Mouse (Mus musculus): ENCODE data around the gene Kctd12. TPM values are rescaled to one million over a fixed set of nuclear protein-coding genes. Genes with fewer than 3 reads are reported as not detected.
A peak's percentile ranks its signal among the peaks of the same experiment; 100 is the strongest.

The Kctd12 gene
- polyA plus RNA-seq, 1 experiment from 2014 or later, result 10.8 TPM

DNA sequence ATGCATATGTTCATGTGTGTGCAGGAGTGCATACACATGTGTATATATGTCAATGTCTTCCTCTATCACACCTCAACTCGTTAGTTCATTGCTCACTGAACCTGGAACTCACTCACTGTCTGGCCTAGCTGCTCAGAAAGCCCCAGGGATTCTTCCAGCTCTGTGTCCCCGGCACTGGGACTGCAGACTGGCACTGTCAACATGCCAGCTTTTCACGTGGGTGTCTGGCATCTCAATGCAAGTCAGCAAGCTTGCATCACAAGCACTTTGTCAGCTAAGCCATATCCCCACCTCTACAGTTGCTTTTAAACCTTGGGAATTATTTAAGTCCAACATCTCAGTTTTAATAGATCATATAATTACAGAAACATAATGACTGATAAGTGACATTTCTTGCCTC, 8.3 kb upstream of the Kctd12 start:
- no peak overlapping the region for H3K4me2 ChIP-seq (ENCODE audit: low read length)
- H3K4me1 ChIP-seq (ENCODE audit: control insufficient read depth, insufficient read depth, low read length), result no peaks in the 10 kb centered on the region
- no peak overlapping the region for H3K9ac ChIP-seq (ENCODE audit: low read length)
- no peak overlapping the region for H3K4me3 ChIP-seq (ENCODE audit: low read depth, low read length)
- H3K9me3 ChIP-seq (replicated peaks; ENCODE audit: control insufficient read depth, low read length), result no peaks in the 10 kb centered on the region
- ATAC-seq (peak; percentile 42; the same call in 1 of the 2 replicates), DNase-seq (ENCODE audit: low spot score) (peak; percentile 38)
- H3K36me3 ChIP-seq (ENCODE audit: control insufficient read depth, insufficient read depth, low read length), result no peaks in the 10 kb centered on the region
- no peak overlapping the region for H3K27ac ChIP-seq (ENCODE audit: low read depth, low read length)
- H3K27me3 ChIP-seq (replicated peaks; ENCODE audit: control insufficient read depth, insufficient read depth, low read length), result no peaks in the 10 kb centered on the region
- WGBS, result 34% methylated on average over 3 of the region's 3 CpGs

- H3K27ac ChIP-seq (ENCODE audit: low read depth, low read length), result no peak overlapping the region
- H3K4me2 ChIP-seq (ENCODE audit: low read length), result no peak overlapping the region
- no peaks in the 10 kb centered on the region for H3K9me3 ChIP-seq (replicated peaks; ENCODE audit: control insufficient read depth, low read length)
- no peak overlapping the region for H3K4me3 ChIP-seq (ENCODE audit: low read depth, low read length)
- no peaks in the 10 kb centered on the region for H3K4me1 ChIP-seq (ENCODE audit: control insufficient read depth, insufficient read depth, low read length)
- no peaks in the 10 kb centered on the region for H3K36me3 ChIP-seq (ENCODE audit: control insufficient read depth, insufficient read depth, low read length)
- ATAC-seq (no peak), DNase-seq (ENCODE audit: low spot score) (no peak)
- H3K27me3 ChIP-seq (replicated peaks; ENCODE audit: control insufficient read depth, insufficient read depth, low read length), result no peaks in the 10 kb centered on the region
- 81% methylated on average over 5 of the region's 5 CpGs for WGBS
- H3K9ac ChIP-seq (ENCODE audit: low read length), result no peak overlapping the region
Observed at GRCm38 (mm10) chr14:102989866-102990265, 7.4 kb upstream of the Kctd12 start.

- H3K9ac ChIP-seq (ENCODE audit: low read length), result no peak overlapping the region
- H3K36me3 ChIP-seq (ENCODE audit: control insufficient read depth, insufficient read depth, low read length), result no peaks in the 10 kb centered on the region
- no peak for ATAC-seq
- no peaks in the 10 kb centered on the region for H3K9me3 ChIP-seq (replicated peaks; ENCODE audit: control insufficient read depth, low read length)
- no peak overlapping the region for H3K4me2 ChIP-seq (ENCODE audit: low read length)
- H3K4me3 ChIP-seq (ENCODE audit: low read depth, low read length), result no peak overlapping the region
- no peaks in the 10 kb centered on the region for H3K4me1 ChIP-seq (ENCODE audit: control insufficient read depth, insufficient read depth, low read length)
- no peak for DNase-seq (ENCODE audit: low spot score)
- no peak overlapping the region for H3K27ac ChIP-seq (ENCODE audit: low read depth, low read length)
- no peaks in the 10 kb centered on the region for H3K27me3 ChIP-seq (replicated peaks; ENCODE audit: control insufficient read depth, insufficient read depth, low read length)
- 91% methylated on average over 4 of the region's 4 CpGs for WGBS
Observed at GRCm38 (mm10) chr14:102989254-102989653, 6.8 kb upstream of the Kctd12 start.

DNA sequence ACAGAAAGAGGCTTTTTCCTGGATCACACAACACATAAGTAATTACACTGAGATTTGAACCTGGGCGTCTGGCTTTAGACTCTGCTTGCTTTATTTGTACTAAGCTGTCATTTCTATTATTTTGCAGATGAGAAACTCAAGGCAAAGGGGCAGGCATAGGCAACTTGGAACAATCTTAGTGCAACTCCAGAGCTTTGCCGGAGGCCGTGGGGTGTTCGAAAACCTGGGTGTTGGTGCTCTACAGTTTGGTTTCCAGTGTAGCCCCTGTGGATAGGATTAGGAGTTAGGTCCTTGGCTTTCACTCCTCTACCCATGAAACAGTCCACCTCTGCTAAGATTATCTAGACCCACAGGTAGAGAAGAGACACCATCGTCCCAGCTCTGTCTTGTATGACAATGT, 5.2 kb upstream of the Kctd12 start:
- WGBS, result 77% methylated on average over 5 of the region's 5 CpGs
- Histone ChIP-seq H3K27ac (ENCODE audit: low read depth, low read length) (no peak overlapping the region), H3K36me3 (ENCODE audit: control insufficient read depth, insufficient read depth, low read length) (no peaks in the 10 kb centered on the region), H3K27me3 (replicated peaks; ENCODE audit: control insufficient read depth, insufficient read depth, low read length) (no peaks in the 10 kb centered on the region; the same call in 1 of the 2 replicates), H3K4me1 (ENCODE audit: control insufficient read depth, insufficient read depth, low read length) (peaks cover 3% of the 10 kb centered on the region), H3K9me3 (replicated peaks; ENCODE audit: control insufficient read depth, low read length) (no peaks in the 10 kb centered on the region), H3K4me2 (ENCODE audit: low read length) (no peak overlapping the region), H3K4me3 (ENCODE audit: low read depth, low read length) (no peak overlapping the region), H3K9ac (ENCODE audit: low read length) (no peak overlapping the region)
- DNase-seq (ENCODE audit: low spot score) (no peak), ATAC-seq (no peak)

DNA sequence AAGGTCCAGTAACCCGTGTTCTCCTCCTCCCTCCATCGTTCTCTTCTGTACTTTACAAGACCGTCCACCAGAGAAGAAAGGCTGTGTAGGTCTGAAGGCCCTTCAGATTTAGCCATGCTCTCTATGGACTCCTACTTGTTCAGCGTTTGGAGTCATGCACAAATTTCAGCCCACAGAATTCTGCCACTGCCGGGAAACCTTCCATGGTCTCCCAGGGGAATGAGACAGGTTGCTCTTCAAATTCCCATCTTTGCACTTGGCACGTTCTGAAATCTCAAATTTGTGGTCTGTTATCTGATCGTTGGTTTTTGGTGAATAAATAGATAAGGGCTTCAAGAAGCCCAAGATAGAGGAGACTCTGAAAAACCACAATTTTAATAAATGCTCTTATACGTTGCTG, 1.2 kb upstream of the Kctd12 start:
- no peak overlapping the region for H3K4me2 ChIP-seq (ENCODE audit: low read length)

GRCm38 (mm10) chr14:102982016-102982626, 316 bp downstream of the Kctd12 start:
- H3K9me3 ChIP-seq (replicated peaks; ENCODE audit: control insufficient read depth, low read length), result no peaks in the 10 kb centered on the region
- ATAC-seq, result peak; percentile 47; the same call in 1 of the 2 replicates

More for the DNA sequence above, 1.2 kb upstream of the Kctd12 start:
- Histone ChIP-seq H3K27me3 (replicated peaks; ENCODE audit: control insufficient read depth, insufficient read depth, low read length) (peaks cover 2% of the 10 kb centered on the region; the same call in 1 of the 2 replicates), H3K9me3 (replicated peaks; ENCODE audit: control insufficient read depth, low read length) (no peaks in the 10 kb centered on the region), H3K27ac (ENCODE audit: low read depth, low read length) (no peak overlapping the region), H3K9ac (ENCODE audit: low read length) (no peak overlapping the region), H3K4me3 (ENCODE audit: low read depth, low read length) (no peak overlapping the region), H3K4me1 (ENCODE audit: control insufficient read depth, insufficient read depth, low read length) (peaks cover 3% of the 10 kb centered on the region), H3K36me3 (ENCODE audit: control insufficient read depth, insufficient read depth, low read length) (no peaks in the 10 kb centered on the region)
- DNase-seq (ENCODE audit: low spot score) (no peak), ATAC-seq (no peak)
- 78% methylated on average over 8 of the region's 8 CpGs for WGBS

GRCm38 (mm10) chr14:102981441-102982015, 909 bp downstream of the Kctd12 start:
- peak overlapping the region; percentile 74 for H3K9ac ChIP-seq (ENCODE audit: low read length)
- WGBS, result under 1% methylated on average over 59 of the region's 62 CpGs

More at GRCm38 (mm10) chr14:102982016-102982626, 316 bp downstream of the Kctd12 start:
- H3K4me2 ChIP-seq (ENCODE audit: low read length), result peak overlapping the region; percentile 98
- peak overlapping the region; percentile 48; the same call in 1 of the 2 replicates for H3K27ac ChIP-seq (ENCODE audit: low read depth, low read length)
- under 1% methylated on average over 71 of the region's 76 CpGs for WGBS
- peaks cover 3% of the 10 kb centered on the region for H3K4me1 ChIP-seq (ENCODE audit: control insufficient read depth, insufficient read depth, low read length)
- H3K36me3 ChIP-seq (ENCODE audit: control insufficient read depth, insufficient read depth, low read length), result no peaks in the 10 kb centered on the region
- peak overlapping the region; percentile 66 for H3K4me3 ChIP-seq (ENCODE audit: low read depth, low read length)
- H3K9ac ChIP-seq (ENCODE audit: low read length), result peak overlapping the region; percentile 74
- DNase-seq (ENCODE audit: low spot score), result peak; percentile 58
- H3K27me3 ChIP-seq (replicated peaks; ENCODE audit: control insufficient read depth, insufficient read depth, low read length), result peaks cover 2% of the 10 kb centered on the region; the same call in 1 of the 2 replicates

GRCm38 (mm10) chr14:102980986-102981385, 1.5 kb downstream of the Kctd12 start:
- H3K4me2 ChIP-seq (ENCODE audit: low read length), result peak overlapping the region; percentile 98
- peaks cover 3% of the 10 kb centered on the region for H3K4me1 ChIP-seq (ENCODE audit: control insufficient read depth, insufficient read depth, low read length)
- 10% methylated on average over 14 of the region's 14 CpGs for WGBS
- ATAC-seq, result no peak
- no peaks in the 10 kb centered on the region for H3K36me3 ChIP-seq (ENCODE audit: control insufficient read depth, insufficient read depth, low read length)
- H3K27me3 ChIP-seq (replicated peaks; ENCODE audit: control insufficient read depth, insufficient read depth, low read length), result peaks cover 2% of the 10 kb centered on the region; the same call in 1 of the 2 replicates
- peak; percentile 9 for DNase-seq (ENCODE audit: low spot score)
- H3K9ac ChIP-seq (ENCODE audit: low read length), result peak overlapping the region; percentile 74
- peak overlapping the region; percentile 66 for H3K4me3 ChIP-seq (ENCODE audit: low read depth, low read length)
- H3K27ac ChIP-seq (ENCODE audit: low read depth, low read length), result no peak overlapping the region
- no peaks in the 10 kb centered on the region for H3K9me3 ChIP-seq (replicated peaks; ENCODE audit: control insufficient read depth, low read length)

More at GRCm38 (mm10) chr14:102981441-102982015, 909 bp downstream of the Kctd12 start:
- Histone ChIP-seq H3K36me3 (ENCODE audit: control insufficient read depth, insufficient read depth, low read length) (no peaks in the 10 kb centered on the region), H3K4me2 (ENCODE audit: low read length) (peak overlapping the region; percentile 98), H3K27ac (ENCODE audit: low read depth, low read length) (0 out of 2 replicates have a peak overlapping the region, but pooled peaks have one; percentile 48), H3K9me3 (replicated peaks; ENCODE audit: control insufficient read depth, low read length) (no peaks in the 10 kb centered on the region), H3K4me1 (ENCODE audit: control insufficient read depth, insufficient read depth, low read length) (peaks cover 3% of the 10 kb centered on the region), H3K4me3 (ENCODE audit: low read depth, low read length) (peak overlapping the region; percentile 66), H3K27me3 (replicated peaks; ENCODE audit: control insufficient read depth, insufficient read depth, low read length) (peaks cover 2% of the 10 kb centered on the region; the same call in 1 of the 2 replicates)
- DNase-seq (ENCODE audit: low spot score) (peak; percentile 62), ATAC-seq (peak; percentile 62)

DNA sequence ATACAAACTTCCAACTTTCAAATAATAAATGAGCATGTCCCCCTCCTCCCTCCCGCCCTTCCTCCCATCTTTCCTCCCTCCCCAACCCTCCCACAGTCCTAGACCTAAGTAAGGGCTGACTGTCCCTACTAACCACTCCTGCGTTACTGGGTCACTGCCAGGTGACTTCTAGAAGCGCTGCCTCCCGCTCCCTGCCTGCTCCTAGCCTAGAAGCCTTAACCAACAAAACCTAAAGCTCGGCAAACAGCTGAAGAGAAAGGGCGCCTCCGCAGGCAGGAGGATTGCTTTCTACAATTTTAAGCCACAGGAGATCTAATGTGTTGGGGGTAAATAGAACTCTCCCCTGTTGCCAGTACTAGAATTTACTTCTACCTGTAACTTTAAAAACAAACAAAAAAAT, 2.0 kb downstream of the Kctd12 start:
- Histone ChIP-seq H3K27me3 (replicated peaks; ENCODE audit: control insufficient read depth, insufficient read depth, low read length) (peaks cover 2% of the 10 kb centered on the region; the same call in 1 of the 2 replicates), H3K9me3 (replicated peaks; ENCODE audit: control insufficient read depth, low read length) (no peaks in the 10 kb centered on the region), H3K4me1 (ENCODE audit: control insufficient read depth, insufficient read depth, low read length) (peaks cover 3% of the 10 kb centered on the region), H3K4me3 (ENCODE audit: low read depth, low read length) (peak overlapping the region; percentile 66), H3K27ac (ENCODE audit: low read depth, low read length) (no peak overlapping the region), H3K9ac (ENCODE audit: low read length) (no peak overlapping the region; the same call in 1 of the 2 replicates), H3K36me3 (ENCODE audit: control insufficient read depth, insufficient read depth, low read length) (no peaks in the 10 kb centered on the region), H3K4me2 (ENCODE audit: low read length) (peak overlapping the region; percentile 98)
- WGBS, result 16% methylated on average over 7 of the region's 7 CpGs
- DNase-seq (ENCODE audit: low spot score), result peak; percentile 55
- ATAC-seq, result no peak

All from forebrain, embryonic 14.5 days (tissue).